Mouse (Mus musculus) myocyte (in vitro differentiated cells): ENCODE measurements at regions not wholly inside any gene's neighbourhood (a gene's known extent, or its start where the extent isn't known, plus 50 kb on each side); places are given as distances from the start of the nearest gene placed in this dataset.

Experiments used
- H3K27me3 ChIP-seq: one replicate; pipeline ENCODE4 v1.6.1; 2011; ENCODE audit not compliant: control insufficient read depth, insufficient read depth, insufficient read length
- H3K36me3 ChIP-seq: one replicate; pipeline ENCODE4 v1.6.1; 2011; ENCODE audit not compliant: control insufficient read depth, insufficient read depth
- H3K4me2 ChIP-seq: one replicate; pipeline ENCODE4 v1.6.1; 2011; ENCODE audit warnings: low read depth, control low read depth
- H3K4me3 ChIP-seq: one replicate; pipeline ENCODE4 v1.5.1; 2011; ENCODE audit warnings: mild to moderate bottlenecking, control low read depth, moderate library complexity
- H3K79me2 ChIP-seq: one replicate; pipeline ENCODE4 v1.6.1; 2011; ENCODE audit not compliant: control insufficient read depth, insufficient read depth
- H3ac ChIP-seq: one replicate; pipeline ENCODE4 v1.6.1; 2011; ENCODE audit not compliant: control insufficient read depth, insufficient read length
- CEBPB ChIP-seq: IDR thresholded peaks from 2 replicates; pipeline ENCODE4 v1.6.1; 2011; ENCODE audit warnings: mild to moderate bottlenecking, moderate library complexity; ENCODE audit not compliant: poor library complexity, insufficient read depth, severe bottlenecking
- E2F4 ChIP-seq: IDR thresholded peaks from one replicate; pipeline ENCODE4 v1.6.1; 2011; ENCODE audit warnings: mild to moderate bottlenecking, control low read depth, moderate library complexity; ENCODE audit not compliant: insufficient read depth
- MAX ChIP-seq: IDR thresholded peaks from one replicate; pipeline ENCODE4 v1.6.1; 2011; ENCODE audit warnings: low read depth, mild to moderate bottlenecking, control low read depth
- MYOD1 ChIP-seq, 3 experiments: IDR thresholded peaks; one replicate each; pipeline ENCODE4 v1.6.1; 2011; ENCODE audit warnings: control low read depth in 2 of 3, low read depth in 2 of 3, mild to moderate bottlenecking in 2 of 3, moderate library complexity in 1 of 3; ENCODE audit not compliant: insufficient read length in 2 of 3, control insufficient read depth in 1 of 3
- MYOG ChIP-seq, 3 experiments: IDR thresholded peaks; one replicate each; pipeline ENCODE4 v1.6.1; 2011; ENCODE audit warnings: control low read depth in 2 of 3, low read depth in 2 of 3, mild to moderate bottlenecking in 2 of 3; ENCODE audit not compliant: insufficient read length in 2 of 3, control insufficient read depth in 1 of 3, insufficient read depth in 1 of 3
- POLR2A ChIP-seq: IDR thresholded peaks from one replicate; pipeline ENCODE4 v1.6.1; 2011; ENCODE audit warnings: low read depth, mild to moderate bottlenecking, control low read depth, moderate library complexity; ENCODE audit not compliant: insufficient read length
- POLR2AphosphoS2 ChIP-seq: IDR thresholded peaks from one replicate; pipeline ENCODE4 v1.6.1; 2011; ENCODE audit warnings: low read depth, control low read depth; ENCODE audit not compliant: insufficient read length
- REST ChIP-seq: IDR thresholded peaks from one replicate; pipeline ENCODE4 v1.6.1; 2011; ENCODE audit warnings: mild to moderate bottlenecking, control low read depth, moderate library complexity; ENCODE audit not compliant: insufficient read depth, insufficient read length
- SRF ChIP-seq: IDR thresholded peaks from one replicate; pipeline ENCODE4 v1.6.1; 2011; ENCODE audit warnings: low read depth; ENCODE audit not compliant: control insufficient read depth, insufficient read length
- TCF12 ChIP-seq: IDR thresholded peaks from one replicate; pipeline ENCODE4 v1.6.1; 2011; ENCODE audit warnings: mild to moderate bottlenecking, control low read depth; ENCODE audit not compliant: poor library complexity, insufficient read depth, severe bottlenecking
- TCF3 ChIP-seq: IDR thresholded peaks from one replicate; pipeline ENCODE4 v1.6.1; 2011; ENCODE audit warnings: low read depth, control low read depth; ENCODE audit not compliant: insufficient read length
- USF1 ChIP-seq: IDR thresholded peaks from one replicate; pipeline ENCODE4 v1.6.1; 2011; ENCODE audit warnings: low read depth, mild to moderate bottlenecking, control low read depth, moderate library complexity

GRCm38 (mm10) chr1:90342346-90342745 is 138.6 kb downstream of the Ackr3 start:
- H3K36me3 ChIP-seq, result no peaks in the 10 kb centered on the region
- no peak overlapping the region for H3ac ChIP-seq
- H3K4me2 ChIP-seq, result no peak overlapping the region
- TF ChIP-seq USF1 (no peak), SRF (no peak), TCF3 (no peak), MYOD1 (IDR thresholded peaks at IDR 0.05; ENCODE audit: control insufficient read depth in 1 of 3, insufficient read length in 2 of 3, low read depth in 2 of 3) (no peak), POLR2AphosphoS2 (no peak), CEBPB (no peak), REST (no peak), MYOG (IDR thresholded peaks at IDR 0.05; ENCODE audit: control insufficient read depth in 1 of 3, insufficient read depth in 1 of 3, insufficient read length in 2 of 3, low read depth in 2 of 3) (no peak), MAX (no peak), TCF12 (no peak), POLR2A (no peak), E2F4 (no peak)
- no peaks in the 10 kb centered on the region for H3K79me2 ChIP-seq
- no peaks in the 10 kb centered on the region for H3K27me3 ChIP-seq
- no peak overlapping the region for H3K4me3 ChIP-seq

GRCm38 (mm10) chr1:90343492-90343891 is 139.7 kb downstream of the Ackr3 start:
- H3K36me3 ChIP-seq, result no peaks in the 10 kb centered on the region
- no peak for TF ChIP-seq MAX
- no peak for TF ChIP-seq POLR2A
- no peak for TF ChIP-seq SRF
- TF ChIP-seq REST, result no peak
- no peak for TF ChIP-seq TCF12
- no peak for TF ChIP-seq USF1
- TF ChIP-seq TCF3, result no peak
- no peak for TF ChIP-seq E2F4
- no peak for TF ChIP-seq MYOG (IDR thresholded peaks at IDR 0.05; ENCODE audit: control insufficient read depth in 1 of 3, insufficient read depth in 1 of 3, insufficient read length in 2 of 3, low read depth in 2 of 3)
- TF ChIP-seq MYOD1 (IDR thresholded peaks at IDR 0.05; ENCODE audit: control insufficient read depth in 1 of 3, insufficient read length in 2 of 3, low read depth in 2 of 3), result no peak
- TF ChIP-seq CEBPB, result no peak
- no peak for TF ChIP-seq POLR2AphosphoS2
- H3K4me3 ChIP-seq, result no peak overlapping the region
- H3ac ChIP-seq, result no peak overlapping the region
- no peaks in the 10 kb centered on the region for H3K27me3 ChIP-seq
- H3K4me2 ChIP-seq, result no peak overlapping the region
- H3K79me2 ChIP-seq, result no peaks in the 10 kb centered on the region

GRCm38 (mm10) chr1:90347032-90347431 is 143.3 kb downstream of the Ackr3 start:
- no peak overlapping the region for H3K4me3 ChIP-seq
- H3K79me2 ChIP-seq, result no peaks in the 10 kb centered on the region
- TF ChIP-seq CEBPB (no peak), E2F4 (no peak), POLR2AphosphoS2 (no peak), REST (no peak), USF1 (no peak), SRF (no peak), POLR2A (no peak), MYOG (IDR thresholded peaks at IDR 0.05; ENCODE audit: control insufficient read depth in 1 of 3, insufficient read depth in 1 of 3, insufficient read length in 2 of 3, low read depth in 2 of 3) (no peak), MYOD1 (IDR thresholded peaks at IDR 0.05; ENCODE audit: control insufficient read depth in 1 of 3, insufficient read length in 2 of 3, low read depth in 2 of 3) (no peak), MAX (no peak), TCF3 (no peak), TCF12 (no peak)
- no peaks in the 10 kb centered on the region for H3K36me3 ChIP-seq
- no peak overlapping the region for H3ac ChIP-seq
- H3K27me3 ChIP-seq, result no peaks in the 10 kb centered on the region
- no peak overlapping the region for H3K4me2 ChIP-seq

- H3K36me3 ChIP-seq, result no peaks in the 10 kb centered on the region
- no peaks in the 10 kb centered on the region for H3K79me2 ChIP-seq
- H3K4me2 ChIP-seq, result no peak overlapping the region
- no peak overlapping the region for H3K4me3 ChIP-seq
- H3K27me3 ChIP-seq, result no peaks in the 10 kb centered on the region
- TF ChIP-seq TCF3, result no peak
- no peak for TF ChIP-seq REST
- no peak for TF ChIP-seq SRF
- no peak for TF ChIP-seq CEBPB
- TF ChIP-seq POLR2A, result no peak
- no peak for TF ChIP-seq MYOG (IDR thresholded peaks at IDR 0.05; ENCODE audit: control insufficient read depth in 1 of 3, insufficient read depth in 1 of 3, insufficient read length in 2 of 3, low read depth in 2 of 3)
- no peak for TF ChIP-seq E2F4
- TF ChIP-seq POLR2AphosphoS2, result no peak
- no peak for TF ChIP-seq USF1
- no peak for TF ChIP-seq MYOD1 (IDR thresholded peaks at IDR 0.05; ENCODE audit: control insufficient read depth in 1 of 3, insufficient read length in 2 of 3, low read depth in 2 of 3)
- no peak for TF ChIP-seq TCF12
- TF ChIP-seq MAX, result no peak
- no peak overlapping the region for H3ac ChIP-seq
Measured at GRCm38 (mm10) chr1:90349611-90350010, 145.8 kb downstream of the Ackr3 start.

- Histone ChIP-seq H3ac (no peak overlapping the region), H3K4me2 (no peak overlapping the region)
Measured at GRCm38 (mm10) chr1:90353325-90353724, 149.5 kb downstream of the Ackr3 start.

More at GRCm38 (mm10) chr1:90353325-90353724, 149.5 kb downstream of the Ackr3 start:
- no peak overlapping the region for H3K4me3 ChIP-seq
- no peaks in the 10 kb centered on the region for H3K79me2 ChIP-seq
- H3K36me3 ChIP-seq, result no peaks in the 10 kb centered on the region
- TF ChIP-seq POLR2A (no peak), MAX (no peak), REST (no peak), TCF3 (no peak), TCF12 (no peak), POLR2AphosphoS2 (no peak), SRF (no peak), USF1 (no peak), CEBPB (no peak), MYOG (IDR thresholded peaks at IDR 0.05; ENCODE audit: control insufficient read depth in 1 of 3, insufficient read depth in 1 of 3, insufficient read length in 2 of 3, low read depth in 2 of 3) (no peak), E2F4 (no peak), MYOD1 (IDR thresholded peaks at IDR 0.05; ENCODE audit: control insufficient read depth in 1 of 3, insufficient read length in 2 of 3, low read depth in 2 of 3) (no peak)
- no peaks in the 10 kb centered on the region for H3K27me3 ChIP-seq
